Mouse (Mus musculus): ENCODE results near the gene Cdpf1. TPM values are rescaled to one million over a fixed set of nuclear protein-coding genes. Genes with fewer than 3 reads are reported as not detected.

Cdpf1 gene
- total RNA-seq, 2 experiments from 2014 or later, result 4.6 to 5.8 TPM

GRCm38 (mm10) chr15:85771306-85772121 is 40.0 kb downstream of the Cdpf1 start:
- no peak for ATAC-seq (replicated peaks; ENCODE audit: low FRiP score, poor library complexity, severe bottlenecking)

- no peak for ATAC-seq (replicated peaks; ENCODE audit: low FRiP score, poor library complexity, severe bottlenecking)
These were observed 42.5 kb downstream of the Cdpf1 start for GRCm38 (mm10) chr15:85768991-85769390.

GRCm38 (mm10) chr15:85766677-85767076 is 44.8 kb downstream of the Cdpf1 start:
- ATAC-seq (replicated peaks; ENCODE audit: low FRiP score, poor library complexity, severe bottlenecking), result no peak

GRCm38 (mm10) chr15:85765022-85765421 is 46.5 kb downstream of the Cdpf1 start:
- ATAC-seq (replicated peaks; ENCODE audit: low FRiP score, poor library complexity, severe bottlenecking), result no peak

- ATAC-seq (replicated peaks; ENCODE audit: low FRiP score, poor library complexity, severe bottlenecking), result no peak
These were observed 48.7 kb downstream of the Cdpf1 start for GRCm38 (mm10) chr15:85762761-85763160.

GRCm38 (mm10) chr15:85757768-85758167 is 53.7 kb downstream of the Cdpf1 start:
- ATAC-seq (replicated peaks; ENCODE audit: low FRiP score, poor library complexity, severe bottlenecking), result no peak

Other genes starting within 250 kb of the Cdpf1 start
- not detected in 2 replicates for gene Wnt7b, start 229.2 kb downstream of the Cdpf1 start, total RNA-seq (2015; ENCODE audit: low replicate concordance)
- gene Wnt7b, start 229.2 kb downstream of the Cdpf1 start, total RNA-seq (2017; ENCODE audit: low replicate concordance), result not detected in 2 replicates
- gene Ppara, start 76.7 kb downstream of the Cdpf1 start, total RNA-seq (2015; ENCODE audit: low replicate concordance), result not detected in 2 replicates
- not detected in 2 replicates for gene Ppara, start 76.7 kb downstream of the Cdpf1 start, total RNA-seq (2017; ENCODE audit: low replicate concordance)
- not detected in 2 replicates for gene Pkdrej, start 10.0 kb upstream of the Cdpf1 start, total RNA-seq (2015; ENCODE audit: low replicate concordance)
- not detected in 2 replicates for gene Pkdrej, start 10.0 kb upstream of the Cdpf1 start, total RNA-seq (2017; ENCODE audit: low replicate concordance)
- gene Ttc38, start 20.6 kb upstream of the Cdpf1 start, total RNA-seq (2015; ENCODE audit: low replicate concordance), result 0.42 and 1.1 TPM in 2 replicates
- gene Ttc38, start 20.6 kb upstream of the Cdpf1 start, total RNA-seq (2017; ENCODE audit: low replicate concordance), result 2.0 and 5.9 TPM in 2 replicates
- gene Gtse1, start 48.0 kb upstream of the Cdpf1 start, total RNA-seq (2015; ENCODE audit: low replicate concordance), result 53.0 and 55.3 TPM in 2 replicates
- gene Gtse1, start 48.0 kb upstream of the Cdpf1 start, total RNA-seq (2017; ENCODE audit: low replicate concordance), result 71.8 and 75.2 TPM in 2 replicates
- 4.3 and 10.9 TPM in 2 replicates for gene Trmu, start 67.6 kb upstream of the Cdpf1 start, total RNA-seq (2015; ENCODE audit: low replicate concordance)
- gene Trmu, start 67.6 kb upstream of the Cdpf1 start, total RNA-seq (2017; ENCODE audit: low replicate concordance), result 6.2 and 11.2 TPM in 2 replicates
- gene Celsr1, start 222.1 kb upstream of the Cdpf1 start, total RNA-seq (2015; ENCODE audit: low replicate concordance), result 1.1 and 1.3 TPM in 2 replicates
- gene Celsr1, start 222.1 kb upstream of the Cdpf1 start, total RNA-seq (2017; ENCODE audit: low replicate concordance), result 0.30 and 0.39 TPM in 2 replicates
- 10.8 and 16.8 TPM in 2 replicates for gene Gramd4, start 246.0 kb upstream of the Cdpf1 start, total RNA-seq (2015; ENCODE audit: low replicate concordance)
- gene Gramd4, start 246.0 kb upstream of the Cdpf1 start, total RNA-seq (2017; ENCODE audit: low replicate concordance), result 18.9 and 37.5 TPM in 2 replicates